Mouse (Mus musculus) adrenal gland, postnatal 25 days (tissue): ENCODE results near the gene Psenen. TPM values are rescaled to one million over a fixed set of nuclear protein-coding genes. Genes with fewer than 3 reads are reported as not detected.

Experiments used
- DNase-seq: peaks from one replicate; pipeline ENCODE4 v3.0.0; 2021; ENCODE audit warnings: mixed read lengths
- total RNA-seq: library from RNA; stranded (reverse); gene quantifications from 2 replicates; pipeline ENCODE4 v1.2.3, GENCODE M21; 2021

Psenen gene
- total RNA-seq, 1 experiment from 2014 or later: 160 TPM

GRCm38 (mm10) chr7:30588676-30589434 is 25.4 kb upstream of the Psenen start, which contains the start of gene Kmt2b:
Gene Kmt2b, minus strand, starts transcription at chr7:30588726.
- DNase-seq: peak; percentile 96

- peak; percentile 47 for DNase-seq
These were observed 24.6 kb upstream of the Psenen start for GRCm38 (mm10) chr7:30587842-30588667.

- no peak for DNase-seq
These were observed 23.1 kb upstream of the Psenen start for GRCm38 (mm10) chr7:30586455-30587020.

GRCm38 (mm10) chr7:30585170-30585569 is 21.7 kb upstream of the Psenen start:
- DNase-seq: no peak

- no peak for DNase-seq
These were observed 20.9 kb upstream of the Psenen start for GRCm38 (mm10) chr7:30584339-30584738.

- no peak for DNase-seq
These were observed 18.1 kb upstream of the Psenen start for GRCm38 (mm10) chr7:30581547-30581946.

GRCm38 (mm10) chr7:30579950-30580349 is 16.5 kb upstream of the Psenen start:
- DNase-seq: no peak

- peak; percentile 52 for DNase-seq
These were observed 9.5 kb upstream of the Psenen start for GRCm38 (mm10) chr7:30572969-30573368.

- DNase-seq: no peak
These were observed 9.0 kb upstream of the Psenen start for GRCm38 (mm10) chr7:30572389-30572788.

GRCm38 (mm10) chr7:30567555-30567954 is 4.1 kb upstream of the Psenen start:
- no peak for DNase-seq

GRCm38 (mm10) chr7:30566033-30566432 is 2.6 kb upstream of the Psenen start:
- DNase-seq: no peak

- peak; percentile 1 for DNase-seq
These were observed 1.6 kb upstream of the Psenen start, which contains the start of gene Igflr1 for GRCm38 (mm10) chr7:30564970-30565571. Gene Igflr1, plus strand, starts transcription at chr7:30565427.

GRCm38 (mm10) chr7:30563906-30564280 is 466 bp upstream of the Psenen start:
- DNase-seq: no peak

GRCm38 (mm10) chr7:30562526-30563116 is 806 bp downstream of the Psenen start:
- DNase-seq: no peak

- DNase-seq: no peak
These were observed 3.1 kb downstream of the Psenen start for GRCm38 (mm10) chr7:30560296-30560695.

- DNase-seq: peak; percentile 94
These were observed 3.9 kb downstream of the Psenen start, which contains the start of gene Lin37 for GRCm38 (mm10) chr7:30559443-30559954. Gene Lin37, minus strand, starts transcription at chr7:30559838.

GRCm38 (mm10) chr7:30558656-30559442 is 4.6 kb downstream of the Psenen start:
- no peak for DNase-seq

- no peak for DNase-seq
These were observed 5.4 kb downstream of the Psenen start for GRCm38 (mm10) chr7:30557901-30558514.

GRCm38 (mm10) chr7:30556894-30557536 is 6.4 kb downstream of the Psenen start:
- no peak for DNase-seq
